24 mouse cellular contexts compared by ENCODE assay signal in the genomic region with DNA sequence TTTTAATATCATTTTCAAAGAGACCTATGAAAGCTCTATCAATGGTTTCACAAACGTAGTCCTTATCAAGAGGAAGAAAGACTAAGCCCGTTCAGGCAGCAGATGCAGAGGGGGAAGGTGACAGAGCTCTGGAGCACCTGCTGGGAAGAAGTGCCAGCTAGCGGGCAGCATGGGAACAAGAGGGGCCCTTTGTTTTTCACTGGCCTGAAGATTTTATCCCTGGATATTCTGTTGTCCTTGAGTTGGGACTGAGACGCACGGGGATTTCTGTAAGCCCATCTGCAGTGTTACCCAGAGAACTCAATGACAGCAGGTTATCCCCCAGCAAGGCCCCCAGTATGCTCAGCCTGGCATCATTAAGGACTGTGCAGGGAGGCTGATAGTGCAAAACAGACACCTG.
"Had no signal": no experiment of that assay in that cellular context is flagged by ENCODE, and none has a peak within 500 bp of the region (broad histone marks: within the 10 kb centered on the region; RNA-seq: fewer than 3 reads in every experiment).

No protein-coding gene starts in this region.

- H3K27ac ChIP-seq: kidney, embryonic 15.5 days; left cerebral cortex, adult 2 months; limb, embryonic 12.5 days; limb, embryonic 15.5 days; liver, embryonic 14.5 days; macrophage; midbrain, embryonic 10.5 days; midbrain, embryonic 13.5 days; neural tube, embryonic 13.5 days; stomach, embryonic 15.5 days had no signal

- ATAC-seq: liver, postnatal 0 days; lung, postnatal 0 days; midbrain, embryonic 13.5 days; midbrain, embryonic 16.5 days had no signal

- H3K9me3 ChIP-seq: kidney, embryonic 15.5 days; limb, embryonic 12.5 days; limb, embryonic 15.5 days; midbrain, embryonic 10.5 days; midbrain, embryonic 13.5 days; neural tube, embryonic 13.5 days; stomach, embryonic 15.5 days had no signal

- H3K4me3 ChIP-seq: kidney, embryonic 15.5 days; left cerebral cortex, adult 2 months; limb, embryonic 12.5 days; limb, embryonic 15.5 days; megakaryocyte, embryonic 14.5 days; midbrain, embryonic 10.5 days; midbrain, embryonic 13.5 days; myocyte; neural tube, embryonic 13.5 days; stomach, embryonic 15.5 days had no signal

- H3K4me1 ChIP-seq: kidney, embryonic 15.5 days; limb, embryonic 12.5 days; limb, embryonic 15.5 days; megakaryocyte, embryonic 14.5 days; stomach, embryonic 15.5 days had no signal

- H3K36me3 ChIP-seq: kidney, embryonic 15.5 days; limb, embryonic 12.5 days; limb, embryonic 15.5 days; midbrain, embryonic 10.5 days; midbrain, embryonic 13.5 days; neural tube, embryonic 13.5 days; stomach, embryonic 15.5 days had no signal

- DNase-seq: kidney, adult 8-10 months; kidney, postnatal 10 days; kidney, postnatal 36 days; liver, postnatal 0 days; lung, embryonic 14.5 days; right cerebral cortex, adult 18-20 months; right cerebral cortex, postnatal 14 days; right cerebral cortex, postnatal 4 days; thymus, postnatal 25 days had no signal

- H3K9ac ChIP-seq: kidney, embryonic 15.5 days; limb, embryonic 12.5 days; limb, embryonic 15.5 days; liver, embryonic 14.5 days; liver, postnatal 0 days; lung, embryonic 14.5 days; midbrain, embryonic 13.5 days; neural tube, embryonic 13.5 days; stomach, embryonic 15.5 days had no signal

- H3K4me2 ChIP-seq: kidney, embryonic 15.5 days; limb, embryonic 12.5 days; limb, embryonic 15.5 days; liver, embryonic 11.5 days; lung, embryonic 14.5 days; midbrain, embryonic 13.5 days; neural tube, embryonic 13.5 days; stomach, embryonic 15.5 days had no signal

- H3K27me3 ChIP-seq: kidney, embryonic 15.5 days; limb, embryonic 12.5 days; limb, embryonic 15.5 days; megakaryocyte, embryonic 14.5 days; midbrain, embryonic 13.5 days; neural tube, embryonic 13.5 days; stomach, embryonic 15.5 days had no signal
